Mouse (Mus musculus) C2C12 (cell line): Measurements from ENCODE around the gene Jazf1.

ENCODE experiments used
- CEBPB ChIP-seq: IDR thresholded peaks from one replicate; pipeline ENCODE4 v1.6.1; 2011; ENCODE audit warnings: low read depth, mild to moderate bottlenecking, control low read depth, moderate library complexity
- CTCF ChIP-seq: IDR thresholded peaks from one replicate; pipeline ENCODE4 v1.5.1; 2011; ENCODE audit not compliant: control insufficient read depth, insufficient read depth, insufficient read length
- FOSL1 ChIP-seq: IDR thresholded peaks from one replicate; pipeline ENCODE4 v1.8.0; 2011; ENCODE audit warnings: mild to moderate bottlenecking, low read length; ENCODE audit not compliant: poor library complexity, insufficient read depth, severe bottlenecking
- MAX ChIP-seq: IDR thresholded peaks from one replicate; pipeline ENCODE4 v1.6.1; 2011; ENCODE audit warnings: mild to moderate bottlenecking, control low read depth
- MYOD1 ChIP-seq: IDR thresholded peaks from one replicate; pipeline ENCODE4 v1.6.1; 2011; ENCODE audit warnings: low read depth; ENCODE audit not compliant: control insufficient read depth, insufficient read length
- MYOG ChIP-seq: IDR thresholded peaks from one replicate; pipeline ENCODE4 v1.6.1; 2011; ENCODE audit not compliant: control insufficient read depth, insufficient read length; ENCODE audit errors: extremely low read depth
- USF1 ChIP-seq: IDR thresholded peaks from one replicate; pipeline ENCODE4 v1.6.1; 2011; ENCODE audit warnings: low read depth, mild to moderate bottlenecking, control low read depth, moderate library complexity

DNA sequence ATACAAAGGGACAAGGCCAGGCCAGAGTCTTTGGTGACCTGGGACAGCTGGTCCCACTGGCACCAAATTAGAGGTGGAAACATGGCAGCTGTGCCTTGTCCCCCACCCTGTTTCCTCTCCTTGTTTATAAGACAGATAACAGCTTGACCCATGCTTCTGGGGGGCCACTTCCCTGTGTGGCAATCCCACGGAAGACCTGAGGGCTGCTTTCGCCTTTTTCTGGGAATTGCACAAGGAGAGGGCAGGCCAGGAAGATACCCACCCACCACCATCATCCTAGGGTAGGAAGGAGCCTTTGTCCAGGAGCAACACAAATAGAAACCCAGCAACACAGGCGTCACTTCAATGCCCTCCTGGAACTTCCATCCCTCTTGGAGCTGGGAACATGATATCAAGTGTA is 276.0 kb downstream of the Jazf1 start:
- TF ChIP-seq MYOD1 (no peak), CTCF (no peak), MAX (no peak), MYOG (no peak), USF1 (no peak), CEBPB (no peak), FOSL1 (no peak)
